Mouse (Mus musculus) cerebellum, adult 11 months (tissue): ENCODE data around the gene Olfr1413.

Experiments
- DNase-seq: peaks from one replicate; pipeline ENCODE4 v3.0.0; 2022

The Olfr1413 gene

DNA sequence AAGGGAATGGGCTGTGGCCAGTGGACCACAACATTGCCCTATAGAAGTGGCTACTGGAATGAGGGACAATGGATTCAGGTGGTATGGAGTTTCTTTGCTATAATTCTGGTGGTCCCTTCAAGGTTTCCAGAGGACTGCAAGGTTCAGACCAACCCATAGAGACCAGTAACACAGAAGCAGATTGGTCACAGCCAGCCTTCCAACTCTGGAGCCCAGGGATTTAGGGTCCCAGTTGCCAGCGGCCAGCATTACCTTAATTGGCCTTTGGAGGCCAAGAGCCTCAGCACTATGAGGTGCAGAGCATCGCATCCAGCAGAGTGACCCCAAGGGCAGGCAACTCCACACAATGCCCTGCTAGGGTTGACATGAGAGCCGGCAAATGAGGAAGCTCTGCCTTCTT is at the start of gene Olfr1413:
Olfr1413 (plus strand) TSS at position 301 of the 400 bp plus-strand sequence.
- DNase-seq, result no peak

DNA sequence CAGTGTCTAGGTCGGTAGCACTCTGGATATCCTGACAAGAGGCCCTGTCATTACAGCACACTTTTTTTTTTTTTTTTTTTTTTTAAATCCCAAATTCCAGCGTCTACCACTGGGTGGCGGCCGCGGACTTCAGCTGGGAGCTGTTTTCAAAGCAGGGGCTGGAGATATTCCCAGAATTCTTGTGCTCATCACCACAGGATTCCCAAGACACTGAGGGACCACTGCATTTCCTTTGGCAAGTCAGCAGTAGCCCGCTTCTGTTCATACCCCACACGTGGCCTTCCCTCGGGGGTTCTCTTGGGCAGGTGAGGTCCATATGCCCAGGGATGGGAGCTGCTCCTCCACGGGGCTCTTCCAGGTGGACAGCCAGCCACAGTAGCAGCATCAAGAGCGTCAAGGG is 49.7 kb upstream of the Olfr1413 start:
- peak; percentile 35 for DNase-seq

DNA sequence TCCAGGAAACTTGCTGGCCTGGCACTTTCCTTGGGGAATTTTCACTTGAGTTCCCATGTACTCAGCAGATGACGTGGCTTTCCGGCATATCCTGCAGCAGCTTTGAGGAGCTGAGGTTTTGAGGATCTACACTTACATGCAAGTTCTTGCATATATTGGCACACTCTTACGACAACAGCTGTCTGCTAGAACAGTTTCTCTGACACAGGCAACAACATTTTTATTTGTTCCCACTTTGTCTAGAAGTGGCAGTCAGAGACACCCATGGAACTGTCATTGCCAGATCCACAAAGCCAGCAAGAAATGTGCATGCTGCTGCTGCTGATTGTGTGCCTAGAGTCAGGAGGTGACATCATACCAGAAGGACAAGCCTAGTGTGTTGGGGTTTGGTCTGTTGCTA is 47.4 kb upstream of the Olfr1413 start:
- no peak for DNase-seq

DNA sequence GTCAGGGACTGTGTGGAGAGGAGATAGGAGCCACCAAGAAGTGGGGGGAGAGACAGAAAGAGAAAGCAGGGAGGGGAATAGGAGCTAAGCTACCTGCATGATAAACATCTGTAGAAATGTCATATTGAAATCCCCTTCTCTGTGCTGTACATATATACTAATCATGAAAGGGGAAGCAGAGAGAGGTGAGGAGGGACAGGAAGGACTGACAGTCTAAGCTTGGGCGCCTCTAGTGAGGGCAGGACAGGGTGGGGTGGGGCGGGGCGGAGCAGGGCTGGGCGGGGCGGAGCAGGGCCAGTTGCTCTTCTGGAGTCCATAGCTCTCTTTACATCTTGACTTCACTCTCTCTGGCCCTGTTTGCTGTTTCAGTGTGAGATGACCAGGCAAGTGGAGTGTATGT is 34.1 kb upstream of the Olfr1413 start:
- DNase-seq, result no peak

DNA sequence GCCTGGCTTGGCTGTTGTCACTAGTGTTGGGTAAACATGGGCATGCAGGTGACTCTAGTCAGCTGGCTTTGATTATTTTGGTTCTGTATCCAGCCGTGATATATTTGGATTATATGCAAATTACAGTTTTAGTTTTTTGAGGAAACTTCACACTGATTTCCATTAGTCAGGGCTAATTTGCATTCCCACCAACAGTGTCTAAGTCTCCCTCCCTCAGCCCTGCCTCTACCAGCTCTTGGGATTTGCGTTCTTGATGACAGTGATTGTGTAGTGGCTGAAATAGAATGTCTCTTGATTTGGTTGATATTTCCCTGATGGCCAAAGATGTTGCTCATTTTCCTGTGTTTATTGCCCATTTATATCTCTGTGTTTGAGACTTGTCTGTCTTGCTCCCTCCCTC is 32.1 kb upstream of the Olfr1413 start:
- no peak for DNase-seq

DNA sequence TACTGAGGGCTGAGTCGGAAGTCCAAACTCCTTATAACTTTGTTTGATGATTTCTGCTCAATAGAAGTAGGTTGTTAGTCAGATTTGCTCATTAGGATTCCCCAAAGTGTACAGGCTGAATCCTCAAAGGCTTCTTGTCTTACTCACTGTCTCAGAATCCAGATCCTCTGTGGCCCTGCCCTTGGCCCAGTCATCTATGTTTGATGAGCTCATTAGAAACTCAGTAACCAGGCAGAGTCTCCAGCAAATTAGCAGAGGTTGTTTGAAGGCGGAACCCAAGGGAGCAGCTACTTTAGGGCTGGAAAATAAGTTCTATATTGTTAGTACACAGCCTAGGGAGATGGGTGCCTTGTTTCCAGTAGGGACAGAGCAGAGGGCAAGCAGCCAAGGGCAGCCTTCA is 25.2 kb upstream of the Olfr1413 start:
- DNase-seq, result no peak

DNA sequence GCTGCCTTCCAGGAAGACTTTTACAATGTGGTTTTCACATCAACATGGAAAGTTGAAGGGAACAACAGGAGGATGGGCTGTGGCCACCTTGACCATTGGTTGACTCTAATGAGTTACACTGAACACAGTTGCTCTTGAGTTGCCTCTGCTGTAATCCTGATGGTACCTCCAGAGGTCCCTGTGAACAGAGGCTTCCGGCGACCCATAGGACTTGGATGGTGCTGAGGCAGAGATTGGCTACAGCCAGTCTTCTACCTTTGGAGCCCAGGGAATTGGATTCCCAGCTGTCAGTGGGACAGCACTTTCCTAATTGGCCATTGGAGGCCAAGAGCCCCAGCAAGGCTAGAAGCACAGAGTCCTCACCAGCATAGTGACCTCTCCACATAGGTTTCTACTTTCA is 14.4 kb downstream of the Olfr1413 start, which contains the start of gene Olfr1412:
Olfr1412 (plus strand) TSS at position 301 of the 400 bp plus-strand sequence.
- no peak for DNase-seq

GRCm38 (mm10) chr1:92594111-92594510 is 23.0 kb downstream of the Olfr1413 start, which contains the start of gene Olfr1411:
Gene Olfr1411 (plus strand): TSS chr1:92594411.
- DNase-seq, result no peak

GRCm38 (mm10) chr1:92596019-92596418 is 24.9 kb downstream of the Olfr1413 start:
- no peak for DNase-seq

DNA sequence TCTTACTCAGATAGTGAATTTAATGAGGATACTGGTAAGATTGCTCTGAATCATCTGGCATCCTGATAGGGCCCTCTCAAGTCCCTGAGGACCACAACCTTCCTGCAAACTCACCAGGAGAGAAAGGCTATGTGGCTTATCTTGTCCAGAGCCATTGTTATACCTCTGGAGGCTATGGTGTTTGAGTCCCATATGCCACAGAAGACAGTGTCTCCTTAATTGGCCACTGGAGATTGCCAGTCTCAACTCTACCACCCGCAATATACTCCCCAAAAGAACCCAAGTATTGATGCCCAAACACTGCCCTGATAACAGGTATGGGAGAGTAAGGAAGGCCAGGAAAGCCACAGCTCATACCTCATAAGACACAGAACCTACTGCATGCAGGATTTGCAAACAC is 34.4 kb downstream of the Olfr1413 start, which contains the start of gene Olfr1410:
Olfr1410 (plus strand) TSS at position 301 of the 400 bp plus-strand sequence.
- DNase-seq, result no peak

- no peak for DNase-seq
Measured at GRCm38 (mm10) chr1:92607711-92608110, 36.6 kb downstream of the Olfr1413 start.

DNA sequence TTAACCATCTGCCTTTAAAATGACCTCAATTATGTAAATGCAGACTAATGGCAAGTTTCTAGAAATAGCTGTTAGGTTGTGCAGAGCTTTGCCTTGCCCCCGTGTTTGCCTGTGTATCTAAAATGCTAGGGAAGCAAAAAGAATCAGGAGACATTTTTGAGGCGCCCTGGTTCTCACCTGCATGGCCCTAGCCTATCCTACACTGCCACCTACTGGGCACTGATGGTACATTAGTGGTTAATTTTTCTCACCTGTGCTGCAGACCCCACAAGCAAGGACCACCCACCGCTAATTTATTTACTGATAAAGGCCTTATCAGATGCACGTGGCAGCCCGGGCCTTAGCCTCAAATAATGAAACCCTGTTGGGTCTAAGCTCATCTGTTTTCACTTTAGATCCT is 39.9 kb downstream of the Olfr1413 start:
- peak; percentile 45 for DNase-seq

DNA sequence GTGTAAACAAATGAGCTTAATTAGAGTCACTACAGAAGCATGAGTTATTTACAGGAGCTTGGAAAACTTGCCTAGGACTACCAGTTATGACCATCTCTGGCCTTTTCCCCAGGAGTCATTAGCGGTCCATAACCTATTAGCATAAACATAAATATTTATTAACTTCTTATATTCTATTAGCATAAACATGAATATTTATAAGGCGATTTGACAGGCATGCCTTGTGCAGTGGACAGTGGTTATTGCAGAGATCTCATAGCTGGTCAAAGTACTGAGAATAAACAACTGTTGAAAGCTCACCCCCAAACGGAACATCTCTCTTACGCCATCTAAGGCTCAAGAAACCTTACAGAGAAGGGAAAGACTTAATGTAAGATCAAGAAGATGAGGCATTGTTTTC is 42.1 kb downstream of the Olfr1413 start:
- no peak for DNase-seq

DNA sequence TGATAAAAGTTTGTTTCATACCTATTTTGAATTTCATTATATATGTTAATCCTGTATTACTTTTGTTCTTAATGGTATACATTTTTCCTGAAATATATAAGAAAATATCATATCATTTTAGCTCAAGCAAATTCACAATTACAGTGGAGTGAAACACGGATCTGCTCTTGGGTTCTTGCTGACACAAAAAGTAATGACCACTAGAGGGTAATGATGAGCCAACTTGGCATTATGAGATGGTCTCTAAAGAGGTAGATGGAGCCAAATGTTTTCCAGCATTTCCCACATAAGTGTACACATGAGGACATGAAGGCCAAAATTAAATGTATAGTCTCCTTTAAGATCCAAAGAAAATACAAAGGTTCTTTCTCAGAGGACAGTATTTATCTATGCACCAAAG is 43.4 kb downstream of the Olfr1413 start:
- no peak for DNase-seq

DNA sequence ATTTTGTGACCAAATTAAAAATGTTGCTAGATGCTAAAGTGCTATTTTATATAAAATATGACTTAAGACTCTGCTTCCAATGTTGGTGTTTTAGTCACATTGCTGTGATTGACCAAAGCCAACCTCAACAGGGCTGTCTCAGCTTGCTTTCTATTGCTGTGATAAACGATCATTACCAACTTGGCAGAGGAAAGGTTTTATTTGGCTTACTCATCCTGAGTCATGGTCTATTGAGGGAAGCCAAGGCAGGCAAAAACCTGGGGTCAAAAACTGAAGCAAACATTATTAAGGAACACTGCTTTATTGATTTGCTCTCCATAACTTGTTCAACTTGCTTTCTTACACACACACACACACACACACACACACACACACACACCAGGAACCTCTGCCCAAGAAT is 44.9 kb downstream of the Olfr1413 start:
- no peak for DNase-seq

DNA sequence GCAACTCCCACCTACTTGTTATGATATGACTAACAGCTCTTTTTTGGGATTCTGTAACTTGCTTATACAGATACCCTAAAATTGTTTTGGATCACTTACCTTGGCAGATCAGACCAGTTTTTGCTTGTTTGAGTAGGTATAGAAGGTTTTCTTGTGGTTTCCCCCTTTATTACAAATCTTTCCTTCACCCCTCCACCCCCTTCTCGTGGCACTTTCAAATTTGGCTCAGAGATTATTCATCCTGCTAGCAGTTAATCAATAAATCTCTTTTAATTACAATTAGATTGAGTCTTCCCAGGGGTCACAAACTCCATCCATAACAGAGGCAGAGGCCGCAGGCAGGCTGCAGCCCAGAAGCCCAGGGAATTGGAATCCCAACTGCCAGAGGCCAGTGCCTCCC is 46.4 kb downstream of the Olfr1413 start, which contains the start of gene Olfr12:
Olfr12 (plus strand) TSS at position 301 of the 400 bp plus-strand sequence.
- no peak for DNase-seq

DNA sequence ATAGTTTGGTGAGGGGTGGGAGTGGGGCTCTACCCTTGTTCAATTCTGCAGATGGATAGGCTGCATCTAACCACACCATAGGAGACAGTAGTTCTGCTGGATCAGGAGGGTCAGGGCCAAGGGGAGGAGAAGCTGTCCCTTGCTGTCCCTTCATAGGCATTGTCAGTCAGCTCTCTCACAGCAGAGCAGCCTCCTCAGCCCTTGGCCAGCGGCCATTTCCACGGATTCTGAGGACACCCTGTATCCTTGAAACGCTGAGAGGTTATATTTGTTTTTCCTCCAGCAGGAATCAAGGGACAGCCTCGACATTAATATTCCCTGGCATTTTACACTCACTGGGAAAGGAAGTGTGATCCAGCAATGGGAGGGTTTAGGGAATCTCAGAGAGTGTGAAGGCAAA is 47.2 kb downstream of the Olfr1413 start:
- DNase-seq, result no peak
